Mouse (Mus musculus) C2C12 (cell line): ENCODE results near the gene Akap10. TPM values are rescaled to one million over a fixed set of nuclear protein-coding genes. Genes with fewer than 3 reads are reported as not detected.
"Not testable (repeated sequence)": the region's sequence is repeated elsewhere in the genome, so short reads cannot be mapped to it uniquely, and the experiment has no call there.

Experiments
- H3K27me3 ChIP-seq: one replicate; pipeline ENCODE4 v1.6.1; 2011; ENCODE audit not compliant: control insufficient read depth, insufficient read depth, insufficient read length
- H3K36me3 ChIP-seq: one replicate; pipeline ENCODE4 v1.6.1; 2011; ENCODE audit not compliant: control insufficient read depth, insufficient read depth
- H3K4me3 ChIP-seq: one replicate; pipeline ENCODE4 v1.5.1; 2011; ENCODE audit warnings: mild to moderate bottlenecking, control low read depth; ENCODE audit not compliant: poor library complexity, insufficient read depth, severe bottlenecking
- H3K79me2 ChIP-seq: one replicate; pipeline ENCODE4 v1.6.1; 2011; ENCODE audit not compliant: control insufficient read depth, insufficient read depth
- H3K79me3 ChIP-seq: one replicate; pipeline ENCODE4 v1.6.1; 2011; ENCODE audit warnings: low read depth, control low read depth
- H3ac ChIP-seq: one replicate; pipeline ENCODE3; 2011; ENCODE audit warnings: low read depth; ENCODE audit not compliant: control insufficient read depth, insufficient read length
- CEBPB ChIP-seq: IDR thresholded peaks from one replicate; pipeline ENCODE4 v1.6.1; 2011; ENCODE audit warnings: low read depth, mild to moderate bottlenecking, control low read depth, moderate library complexity
- CTCF ChIP-seq: IDR thresholded peaks from one replicate; pipeline ENCODE4 v1.5.1; 2011; ENCODE audit not compliant: control insufficient read depth, insufficient read depth, insufficient read length
- FOSL1 ChIP-seq: IDR thresholded peaks from one replicate; pipeline ENCODE4 v1.8.0; 2011; ENCODE audit warnings: mild to moderate bottlenecking, low read length; ENCODE audit not compliant: poor library complexity, insufficient read depth, severe bottlenecking
- MAX ChIP-seq: IDR thresholded peaks from one replicate; pipeline ENCODE4 v1.6.1; 2011; ENCODE audit warnings: mild to moderate bottlenecking, control low read depth
- MYOD1 ChIP-seq: IDR thresholded peaks from one replicate; pipeline ENCODE4 v1.6.1; 2011; ENCODE audit warnings: low read depth; ENCODE audit not compliant: control insufficient read depth, insufficient read length
- MYOG ChIP-seq: IDR thresholded peaks from one replicate; pipeline ENCODE4 v1.6.1; 2011; ENCODE audit not compliant: control insufficient read depth, insufficient read length; ENCODE audit errors: extremely low read depth
- USF1 ChIP-seq: IDR thresholded peaks from one replicate; pipeline ENCODE4 v1.6.1; 2011; ENCODE audit warnings: low read depth, mild to moderate bottlenecking, control low read depth, moderate library complexity
- polyA plus RNA-seq: library from polyadenylated mRNA; unstranded; fragments of >200 nt; fragmentation: generic; extraction: Trizol; gene quantifications from one replicate; pipeline ENCODE4 v1.2.1, GENCODE M21; 2012; ENCODE audit warnings: missing spikeins

Akap10 gene
- polyA plus RNA-seq, 1 experiment = 6.0 TPM

- Histone ChIP-seq H3K79me2 (no peaks in the 10 kb centered on the region), H3K4me3 (no peak overlapping the region), H3K79me3 (no peaks in the 10 kb centered on the region), H3K36me3 (no peaks in the 10 kb centered on the region), H3K27me3 (no peaks in the 10 kb centered on the region), H3ac (no peak overlapping the region)
- no peak for TF ChIP-seq CTCF
- no peak for TF ChIP-seq FOSL1
- no peak for TF ChIP-seq MAX
- no peak for TF ChIP-seq USF1
- no peak for TF ChIP-seq MYOD1
- TF ChIP-seq MYOG = no peak
- no peak for TF ChIP-seq CEBPB
These were observed 37.0 kb upstream of the Akap10 start for GRCm38 (mm10) chr11:61967034-61967433.

GRCm38 (mm10) chr11:61964611-61965010 is 34.6 kb upstream of the Akap10 start:
- no peak for TF ChIP-seq MYOG
- no peak for TF ChIP-seq USF1
- TF ChIP-seq MAX = no peak
- TF ChIP-seq FOSL1 = no peak
- no peak for TF ChIP-seq MYOD1
- no peak for TF ChIP-seq CTCF
- no peak for TF ChIP-seq CEBPB
- no peak overlapping the region for H3ac ChIP-seq
- no peaks in the 10 kb centered on the region for H3K27me3 ChIP-seq
- no peaks in the 10 kb centered on the region for H3K79me3 ChIP-seq
- H3K79me2 ChIP-seq = no peaks in the 10 kb centered on the region
- H3K36me3 ChIP-seq = no peaks in the 10 kb centered on the region
- no peak overlapping the region for H3K4me3 ChIP-seq

- TF ChIP-seq CTCF (no peak), CEBPB (no peak), FOSL1 (no peak), MYOD1 (no peak), USF1 (no peak), MYOG (no peak), MAX (no peak)
- Histone ChIP-seq H3ac (no peak overlapping the region), H3K36me3 (no peaks in the 10 kb centered on the region), H3K4me3 (no peak overlapping the region), H3K79me2 (no peaks in the 10 kb centered on the region), H3K79me3 (no peaks in the 10 kb centered on the region), H3K27me3 (no peaks in the 10 kb centered on the region)
These were observed 33.1 kb upstream of the Akap10 start for GRCm38 (mm10) chr11:61963193-61963592.

DNA sequence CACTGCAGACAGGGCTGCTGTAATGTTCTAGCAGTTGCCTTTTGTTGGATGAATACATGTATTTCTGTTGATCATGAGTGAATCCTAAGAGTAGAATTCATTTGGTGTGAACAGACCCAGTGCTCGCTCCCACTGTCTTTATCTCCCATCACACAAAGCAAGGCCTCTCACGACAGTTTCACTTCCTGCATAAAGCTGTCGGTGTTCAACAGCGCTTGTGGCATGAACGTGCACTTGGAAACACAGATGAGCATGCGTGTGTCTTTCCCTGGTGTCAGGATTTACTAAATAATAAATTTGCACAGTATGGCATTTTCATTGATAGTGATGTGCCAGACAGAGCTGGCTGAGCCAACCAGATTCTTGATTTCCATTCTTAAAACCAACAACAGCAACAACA is 32.6 kb upstream of the Akap10 start:
- no peak overlapping the region for H3ac ChIP-seq
- no peak overlapping the region for H3K4me3 ChIP-seq
- no peaks in the 10 kb centered on the region for H3K27me3 ChIP-seq
- no peaks in the 10 kb centered on the region for H3K36me3 ChIP-seq
- TF ChIP-seq CEBPB = no peak
- TF ChIP-seq MYOG = no peak
- TF ChIP-seq CTCF = no peak
- no peak for TF ChIP-seq MAX
- no peak for TF ChIP-seq USF1
- no peak for TF ChIP-seq FOSL1
- no peak for TF ChIP-seq MYOD1
- no peaks in the 10 kb centered on the region for H3K79me2 ChIP-seq
- H3K79me3 ChIP-seq = no peaks in the 10 kb centered on the region

- Histone ChIP-seq H3K79me2 (no peaks in the 10 kb centered on the region), H3ac (no peak overlapping the region), H3K27me3 (no peaks in the 10 kb centered on the region), H3K79me3 (no peaks in the 10 kb centered on the region), H3K4me3 (no peak overlapping the region), H3K36me3 (no peaks in the 10 kb centered on the region)
- TF ChIP-seq MAX (no peak), CTCF (no peak), MYOD1 (no peak)
These were observed 30.0 kb upstream of the Akap10 start for GRCm38 (mm10) chr11:61960096-61960495.

DNA sequence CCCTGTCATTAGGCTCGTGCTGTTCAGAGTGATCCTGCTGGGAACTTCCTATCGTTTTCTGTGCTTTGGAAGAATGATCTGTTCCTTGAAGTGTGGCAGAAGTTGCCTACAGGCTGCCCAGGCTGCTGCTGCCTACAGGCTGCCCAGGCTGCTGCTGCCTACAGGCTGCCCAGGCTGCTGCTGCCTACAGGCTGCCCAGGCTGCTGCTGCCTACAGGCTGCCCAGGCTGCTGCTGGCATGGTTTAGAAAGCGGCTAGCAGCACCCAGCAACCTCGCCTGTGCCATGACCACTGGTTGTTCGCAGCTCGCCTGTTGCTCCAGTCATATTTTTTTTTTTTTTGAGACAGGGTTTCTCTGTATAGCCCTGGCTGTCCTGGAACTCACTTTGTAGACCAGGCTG is 28.7 kb upstream of the Akap10 start:
- H3K36me3 ChIP-seq, H3K4me3 ChIP-seq, H3ac ChIP-seq: not testable (repeated sequence)

More for the DNA sequence above, 28.7 kb upstream of the Akap10 start:
- not testable (repeated sequence) for H3K79me2 ChIP-seq, H3K79me3 ChIP-seq, H3K27me3 ChIP-seq
